Mouse (Mus musculus): ENCODE results near the gene Rnf8.

DNA sequence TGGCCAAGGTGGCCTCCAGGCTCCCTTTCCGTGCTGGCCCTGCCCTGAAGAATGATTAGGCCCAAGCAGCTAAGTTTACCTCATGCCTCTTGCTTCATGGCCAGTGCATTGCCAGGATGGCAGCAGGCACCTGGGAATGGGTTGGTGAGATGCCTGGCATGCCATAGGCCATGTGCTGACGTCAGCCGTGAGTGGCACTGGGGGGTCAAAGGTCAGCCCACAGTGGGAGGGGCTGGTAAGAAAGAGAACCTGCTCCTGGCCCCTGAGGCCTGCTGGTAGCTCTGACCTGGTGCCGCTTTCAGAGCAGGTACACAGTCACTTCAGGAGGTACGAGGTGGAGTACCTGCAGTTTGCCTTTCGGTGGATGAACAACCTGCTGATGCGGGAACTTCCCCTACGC lies 15.1 kb upstream of the Rnf8 start:
- TF ChIP-seq CTCF (IDR thresholded peaks at IDR 0.05; ENCODE audit: control insufficient read depth, insufficient read depth, insufficient replicate concordance, low read depth, low read length) (no peak), POLR2A (IDR thresholded peaks at IDR 0.05; ENCODE audit: control insufficient read depth, low read depth, low read length) (no peak)
